Mouse (Mus musculus) kidney, postnatal 0 days (tissue): ENCODE measurements around the gene Dcun1d4. TPM values are rescaled to one million over a fixed set of nuclear protein-coding genes. Genes with fewer than 3 reads are reported as not detected.
"Not testable (repeated sequence)": the region's sequence is repeated elsewhere in the genome, so short reads cannot be mapped to it uniquely, and the experiment has no call there.

ENCODE experiments used
- ATAC-seq: fragments of 200-750 bp; cut with Nextera tagmentation; replicated peaks from 2 replicates; pipeline ENCODE4 v1.8.0; 2017; ENCODE audit warnings: low read depth, moderate number of reproducible peaks, moderate TSS enrichment, moderate library complexity; ENCODE audit not compliant: low FRiP score
- DNase-seq: peaks from one replicate; pipeline ENCODE4 v3.0.0-alpha.2; 2016; ENCODE audit warnings: low spot score
- H3K27ac ChIP-seq: fragments of 300-500 bp; sonication (generic); 2 replicates; pipeline ENCODE4 v1.5.1; 2014; ENCODE audit warnings: mild to moderate bottlenecking
- H3K27me3 ChIP-seq: fragments of 300-500 bp; sonication (generic); 2 replicates; pipeline ENCODE4 v1.6.1; 2014; ENCODE audit warnings: low read length, mixed read lengths; ENCODE audit not compliant: insufficient read depth
- H3K36me3 ChIP-seq: fragments of 300-500 bp; sonication (generic); 2 replicates; pipeline ENCODE4 v1.6.1; 2014; ENCODE audit warnings: low read length, mixed read lengths; ENCODE audit not compliant: insufficient read depth
- H3K4me1 ChIP-seq: fragments of 300-500 bp; sonication (generic); replicated peaks from 2 replicates; pipeline ENCODE4 v1.6.1; 2014; ENCODE audit warnings: antibody characterized with exemption, low read length, mixed read lengths; ENCODE audit not compliant: insufficient read depth
- H3K4me2 ChIP-seq: fragments of 300-500 bp; sonication (generic); 2 replicates; pipeline ENCODE4 v1.6.1; 2014; ENCODE audit warnings: mild to moderate bottlenecking, low read length, moderate library complexity, mixed read lengths
- H3K4me3 ChIP-seq: fragments of 300-500 bp; sonication (generic); replicated peaks from 2 replicates; pipeline ENCODE4 v1.5.1; 2014; ENCODE audit warnings: low read depth, low read length
- H3K9ac ChIP-seq: fragments of 300-500 bp; sonication (generic); 2 replicates; pipeline ENCODE4 v1.6.1; 2014; ENCODE audit warnings: low read depth, low read length
- H3K9me3 ChIP-seq: fragments of 300-500 bp; sonication (generic); replicated peaks from 2 replicates; pipeline ENCODE4 v1.6.1; 2016; ENCODE audit warnings: low read length, inconsistent platforms, mixed read lengths
- CTCF ChIP-seq: IDR thresholded peaks from 2 replicates; pipeline ENCODE4 v1.5.1; 2016; ENCODE audit warnings: antibody characterized with exemption, low read depth, mild to moderate bottlenecking, moderate library complexity
- WGBS: fragments of 180-500 bp; shearing (Covaris S2); extraction: QIAGEN DNeasy Blood & Tissue Kit; methylation state at CpG from one replicate; pipeline ENCODE4 v1.1.7; 2014; 5-methylcytosine and 5-hydroxymethylcytosine counted together
- polyA plus RNA-seq: library from polyadenylated mRNA; unstranded; fragments of >200 nt; fragmentation: Nextera tagmentation; extraction: Ambion mirVana; gene quantifications from 2 replicates; pipeline ENCODE4 v1.2.1, GENCODE M21; 2015

Dcun1d4 gene
- polyA plus RNA-seq, 1 experiment from 2014 or later: 23.8 TPM

- Histone ChIP-seq H3K4me3 (no peak overlapping the region), H3K4me1 (no peaks in the 10 kb centered on the region), H3K27me3 (no peaks in the 10 kb centered on the region), H3K9me3 (no peaks in the 10 kb centered on the region), H3K27ac (no peak overlapping the region), H3K4me2 (no peak overlapping the region), H3K9ac (no peak overlapping the region), H3K36me3 (no peaks in the 10 kb centered on the region)
- ATAC-seq: no peak
- TF ChIP-seq CTCF: no peak
- 64% methylated on average over 2 of the region's 2 CpGs for WGBS
- DNase-seq: peak; percentile 27
These were observed 26.1 kb upstream of the Dcun1d4 start for GRCm38 (mm10) chr5:73454502-73455306.

- no peak overlapping the region for H3K27ac ChIP-seq
- H3K36me3 ChIP-seq: no peaks in the 10 kb centered on the region
- TF ChIP-seq CTCF: no peak
- H3K4me3 ChIP-seq: no peak overlapping the region
- DNase-seq (no peak), ATAC-seq (no peak)
- H3K9ac ChIP-seq: no peak overlapping the region
- H3K9me3 ChIP-seq: no peaks in the 10 kb centered on the region
- H3K27me3 ChIP-seq: no peaks in the 10 kb centered on the region
- 75% methylated on average over 5 of the region's 5 CpGs for WGBS
- H3K4me1 ChIP-seq: no peaks in the 10 kb centered on the region
- H3K4me2 ChIP-seq: no peak overlapping the region
These were observed 25.5 kb upstream of the Dcun1d4 start for GRCm38 (mm10) chr5:73455307-73455687.

- no peak for ATAC-seq
- H3K27me3 ChIP-seq: no peaks in the 10 kb centered on the region
- H3K9ac ChIP-seq: no peak overlapping the region
- H3K36me3 ChIP-seq: no peaks in the 10 kb centered on the region
- no peak for DNase-seq
- no peaks in the 10 kb centered on the region for H3K4me1 ChIP-seq
- no peak overlapping the region for H3K27ac ChIP-seq
- H3K4me3 ChIP-seq: no peak overlapping the region
- 72% methylated on average over 16 of the region's 16 CpGs for WGBS
- H3K9me3 ChIP-seq: no peaks in the 10 kb centered on the region
- no peak overlapping the region for H3K4me2 ChIP-seq
- no peak for TF ChIP-seq CTCF
These were observed 12.1 kb upstream of the Dcun1d4 start for GRCm38 (mm10) chr5:73468462-73469433.

GRCm38 (mm10) chr5:73474412-73475405 lies 6.1 kb upstream of the Dcun1d4 start:
- no peak for ATAC-seq

GRCm38 (mm10) chr5:73481401-73481800 lies 601 bp downstream of the Dcun1d4 start:
- no peaks in the 10 kb centered on the region for H3K27me3 ChIP-seq
- no peak overlapping the region for H3K4me2 ChIP-seq
- H3K4me1 ChIP-seq: no peaks in the 10 kb centered on the region
- H3K36me3 ChIP-seq: no peaks in the 10 kb centered on the region
- no peak for TF ChIP-seq CTCF
- no peaks in the 10 kb centered on the region for H3K9me3 ChIP-seq
- no peak overlapping the region for H3K27ac ChIP-seq
- 91% methylated on average over 7 of the region's 7 CpGs for WGBS
- H3K4me3 ChIP-seq: no peak overlapping the region
- no peak for DNase-seq
- no peak for ATAC-seq
- H3K9ac ChIP-seq: no peak overlapping the region

More at GRCm38 (mm10) chr5:73474412-73475405, 6.1 kb upstream of the Dcun1d4 start:
- 79% methylated on average over 20 of the region's 20 CpGs for WGBS
- Histone ChIP-seq H3K4me2 (no peak overlapping the region), H3K27me3 (no peaks in the 10 kb centered on the region), H3K9me3 (no peaks in the 10 kb centered on the region), H3K4me3 (no peak overlapping the region), H3K36me3 (no peaks in the 10 kb centered on the region), H3K9ac (no peak overlapping the region), H3K4me1 (no peaks in the 10 kb centered on the region), H3K27ac (no peak overlapping the region)
- no peak for DNase-seq
- TF ChIP-seq CTCF: no peak

GRCm38 (mm10) chr5:73482381-73482780 lies 1.6 kb downstream of the Dcun1d4 start:
- not testable (repeated sequence) for H3K9me3 ChIP-seq, ATAC-seq, H3K4me1 ChIP-seq, H3K4me3 ChIP-seq, H3K36me3 ChIP-seq, H3K9ac ChIP-seq, H3K4me2 ChIP-seq, H3K27me3 ChIP-seq, DNase-seq, H3K27ac ChIP-seq
- WGBS: 50% methylated on average over 1 of the region's 1 CpGs
